Mouse (Mus musculus): ENCODE results near the gene Zfp27. TPM values are rescaled to one million over a fixed set of nuclear protein-coding genes. Genes with fewer than 3 reads are reported as not detected.

The Zfp27 gene
- total and polyA plus RNA-seq, 2 experiments from 2014 or later: 7.9 to 15.7 TPM

DNA sequence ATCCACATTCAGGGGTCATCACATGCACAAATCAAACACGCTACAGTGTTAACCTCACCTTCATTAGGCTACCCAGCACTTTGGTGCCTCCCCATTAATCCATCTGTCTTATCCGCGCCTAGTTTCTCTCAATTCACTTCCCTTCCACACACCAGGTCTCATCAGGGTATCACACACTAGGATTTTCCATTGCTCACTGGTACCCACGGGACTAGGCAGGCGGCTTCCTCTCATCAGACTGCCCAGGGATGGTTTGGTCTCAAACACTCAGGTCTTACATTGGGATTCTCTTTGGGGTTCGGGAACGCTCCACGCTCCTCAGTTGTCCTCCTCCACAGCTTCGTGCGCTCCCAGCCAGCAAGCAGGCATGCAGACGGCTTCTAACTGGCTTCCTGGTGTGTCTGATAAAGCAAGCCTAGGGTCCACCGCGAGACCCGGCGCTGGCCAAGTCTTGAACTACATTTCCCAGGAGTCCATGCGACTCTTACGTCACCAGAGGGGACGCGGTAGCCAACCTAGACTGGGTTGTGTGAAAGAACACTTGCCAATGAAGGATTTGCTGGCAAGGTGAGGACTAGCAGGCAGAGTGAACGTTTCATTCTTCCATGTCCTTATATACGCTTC, 53.0 kb downstream of the Zfp27 start, which contains the start of gene Zfp940:
Gene Zfp940, minus strand, starts transcription at position 451 of the 624 bp plus-strand sequence.
- ATAC-seq (ENCODE audit: low FRiP score): peak; percentile 95
- no peaks in the 10 kb centered on the region for H3K27me3 ChIP-seq (ENCODE audit: insufficient read depth, low read length)
- peak; percentile 96 for DNase-seq (ENCODE audit: low spot score)
- H3K36me3 ChIP-seq (ENCODE audit: insufficient read depth, low read length): peaks cover 3% of the 10 kb centered on the region; the same call in 1 of the 2 replicates
- no peak for TF ChIP-seq CTCF (IDR thresholded peaks at IDR 0.05)
- WGBS: 2% methylated on average over 21 of the region's 21 CpGs
- H3K9me3 ChIP-seq (ENCODE audit: low read length): no peaks in the 10 kb centered on the region
- H3K4me3 ChIP-seq (ENCODE audit: low read depth, low read length): peak within 1 kb of the TSS; percentile 57
- peak within 1 kb of the TSS; percentile 76 for H3K4me2 ChIP-seq (ENCODE audit: low read depth, low read length, poor library complexity, severe bottlenecking)
- H3K27ac ChIP-seq (ENCODE audit: low read depth, low read length): peak within 1 kb of the TSS; percentile 70; the same call in 1 of the 2 replicates
- H3K4me1 ChIP-seq (ENCODE audit: insufficient read depth, low read length): no peaks in the 10 kb centered on the region
- H3K9ac ChIP-seq (replicated peaks; ENCODE audit: low read length, poor library complexity, severe bottlenecking): peak within 1 kb of the TSS; percentile 68

DNA sequence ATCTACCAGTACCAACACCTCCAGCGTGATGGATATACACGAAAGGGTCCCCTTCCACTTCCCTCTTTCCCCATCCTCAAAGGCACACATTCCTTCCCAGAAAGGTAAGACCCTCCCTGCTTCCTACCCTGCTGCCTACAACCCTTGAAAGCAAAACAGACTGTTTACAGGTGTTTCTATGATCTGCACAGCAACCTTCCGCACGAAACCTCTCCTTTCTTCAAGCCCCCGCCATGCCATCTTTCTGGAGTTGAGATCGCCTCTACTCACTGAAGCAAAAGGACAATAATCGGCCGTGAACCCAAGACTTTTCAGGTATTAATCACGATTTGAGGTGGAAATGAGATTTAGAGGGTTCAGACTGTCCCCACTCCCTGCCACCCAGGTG, 53.5 kb downstream of the Zfp27 start:
- WGBS: 53% methylated on average over 9 of the region's 9 CpGs
- TF ChIP-seq CTCF (IDR thresholded peaks at IDR 0.05): no peak
- ATAC-seq (ENCODE audit: low FRiP score) (no peak; the same call in 1 of the 2 replicates), DNase-seq (ENCODE audit: low spot score) (no peak)
- Histone ChIP-seq H3K27me3 (ENCODE audit: insufficient read depth, low read length) (no peaks in the 10 kb centered on the region), H3K9ac (replicated peaks; ENCODE audit: low read length, poor library complexity, severe bottlenecking) (peak overlapping the region; percentile 68), H3K4me1 (ENCODE audit: insufficient read depth, low read length) (no peaks in the 10 kb centered on the region), H3K4me2 (ENCODE audit: low read depth, low read length, poor library complexity, severe bottlenecking) (peak overlapping the region; percentile 76), H3K27ac (ENCODE audit: low read depth, low read length) (0 out of 2 replicates have a peak overlapping the region, but pooled peaks have one; percentile 70), H3K9me3 (ENCODE audit: low read length) (no peaks in the 10 kb centered on the region), H3K36me3 (ENCODE audit: insufficient read depth, low read length) (peaks cover 3% of the 10 kb centered on the region; the same call in 1 of the 2 replicates), H3K4me3 (ENCODE audit: low read depth, low read length) (peak overlapping the region; percentile 57)

DNA sequence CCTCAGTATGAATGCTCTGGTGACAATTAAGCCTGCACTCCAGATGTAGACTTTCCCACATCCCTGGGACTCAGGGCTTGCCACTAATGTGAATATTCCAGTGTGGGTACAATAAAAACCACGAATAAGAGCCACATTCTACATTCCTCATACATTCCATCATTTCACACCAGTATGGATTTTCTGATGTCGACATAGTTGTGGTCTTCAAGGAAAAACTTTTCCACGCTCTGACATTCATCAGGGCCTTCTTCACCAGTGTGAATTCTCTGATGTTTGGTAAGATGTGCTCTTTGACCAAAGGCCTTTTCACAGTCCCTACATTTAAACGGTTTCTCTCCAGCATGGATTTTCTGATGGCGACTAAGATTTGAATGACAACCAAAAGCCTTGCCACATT, 61.8 kb downstream of the Zfp27 start:
- DNase-seq (ENCODE audit: low spot score): no peak
- no peak overlapping the region for H3K4me3 ChIP-seq (ENCODE audit: low read depth, low read length)
- TF ChIP-seq CTCF (IDR thresholded peaks at IDR 0.05): no peak
- no peaks in the 10 kb centered on the region for H3K27me3 ChIP-seq (ENCODE audit: insufficient read depth, low read length)
- peaks cover 32% of the 10 kb centered on the region for H3K36me3 ChIP-seq (ENCODE audit: insufficient read depth, low read length)
- no peak for ATAC-seq (ENCODE audit: low FRiP score)
- 89% methylated on average over 5 of the region's 5 CpGs for WGBS
- no peaks in the 10 kb centered on the region for H3K9me3 ChIP-seq (ENCODE audit: low read length)
- no peaks in the 10 kb centered on the region for H3K4me1 ChIP-seq (ENCODE audit: insufficient read depth, low read length)
- no peak overlapping the region for H3K4me2 ChIP-seq (ENCODE audit: low read depth, low read length, poor library complexity, severe bottlenecking)
- no peak overlapping the region for H3K27ac ChIP-seq (ENCODE audit: low read depth, low read length)
- no peak overlapping the region for H3K9ac ChIP-seq (replicated peaks; ENCODE audit: low read length, poor library complexity, severe bottlenecking)

Small RNA genes within 50 kb of the gene (microRNA-seq; reads per million reads assigned to microRNA genes)
- gene Mir7668 (ENCODE audit: borderline number of aligned reads): not detected

Other genes with a start within 250 kb of the Zfp27 start
- gene Catsperg2, start 179.5 kb downstream of the Zfp27 start, total RNA-seq (2014; rRNA removed): 0.24 and 0.99 TPM in 2 replicates
- gene Catsperg2, start 179.5 kb downstream of the Zfp27 start, polyA plus RNA-seq (2015; fragmentation: Nextera tagmentation; extraction: Ambion mirVana): 0.34 and 0.41 TPM in 2 replicates
- gene Zfp84, start 138.0 kb downstream of the Zfp27 start, total RNA-seq (2014; rRNA removed): 11.8 and 13.9 TPM in 2 replicates
- 5.9 and 6.8 TPM in 2 replicates for gene Zfp84, start 138.0 kb downstream of the Zfp27 start, polyA plus RNA-seq (2015; fragmentation: Nextera tagmentation; extraction: Ambion mirVana)
- gene Zfp30, start 122.6 kb downstream of the Zfp27 start, total RNA-seq (2014; rRNA removed): 11.5 and 12.2 TPM in 2 replicates
- gene Zfp30, start 122.6 kb downstream of the Zfp27 start, polyA plus RNA-seq (2015; fragmentation: Nextera tagmentation; extraction: Ambion mirVana): 12.5 and 13.2 TPM in 2 replicates
- gene Zfp790, start 90.5 kb downstream of the Zfp27 start, total RNA-seq (2014; rRNA removed): 10.7 and 16.3 TPM in 2 replicates
- 11.7 and 11.9 TPM in 2 replicates for gene Zfp790, start 90.5 kb downstream of the Zfp27 start, polyA plus RNA-seq (2015; fragmentation: Nextera tagmentation; extraction: Ambion mirVana)
- 11.7 and 12.3 TPM in 2 replicates for gene Zfp940, start 52.9 kb downstream of the Zfp27 start, total RNA-seq (2014; rRNA removed)
- gene Zfp940, start 52.9 kb downstream of the Zfp27 start, polyA plus RNA-seq (2015; fragmentation: Nextera tagmentation; extraction: Ambion mirVana): 12.7 and 13.1 TPM in 2 replicates
- gene Zfp420, start 46.6 kb downstream of the Zfp27 start, total RNA-seq (2014; rRNA removed): 20.4 and 24.5 TPM in 2 replicates
- 14.7 and 16.2 TPM in 2 replicates for gene Zfp420, start 46.6 kb downstream of the Zfp27 start, polyA plus RNA-seq (2015; fragmentation: Nextera tagmentation; extraction: Ambion mirVana)
- 6.6 and 7.9 TPM in 2 replicates for gene Zfp383, start 1.7 kb upstream of the Zfp27 start, total RNA-seq (2014; rRNA removed)
- gene Zfp383, start 1.7 kb upstream of the Zfp27 start, polyA plus RNA-seq (2015; fragmentation: Nextera tagmentation; extraction: Ambion mirVana): 5.4 and 5.8 TPM in 2 replicates
- 12.8 and 13.3 TPM in 2 replicates for gene Zfp74, start 47.5 kb upstream of the Zfp27 start, total RNA-seq (2014; rRNA removed)
- 15.9 and 17.1 TPM in 2 replicates for gene Zfp74, start 47.5 kb upstream of the Zfp27 start, polyA plus RNA-seq (2015; fragmentation: Nextera tagmentation; extraction: Ambion mirVana)
- 8.2 and 12.6 TPM in 2 replicates for gene Zfp568, start 77.4 kb upstream of the Zfp27 start, total RNA-seq (2014; rRNA removed)
- gene Zfp568, start 77.4 kb upstream of the Zfp27 start, polyA plus RNA-seq (2015; fragmentation: Nextera tagmentation; extraction: Ambion mirVana): 2.0 and 2.5 TPM in 2 replicates
- 13.0 and 16.5 TPM in 2 replicates for gene Zfp14, start 144.8 kb upstream of the Zfp27 start, total RNA-seq (2014; rRNA removed)
- gene Zfp14, start 144.8 kb upstream of the Zfp27 start, polyA plus RNA-seq (2015; fragmentation: Nextera tagmentation; extraction: Ambion mirVana): 5.8 and 8.7 TPM in 2 replicates
- 5.3 and 6.4 TPM in 2 replicates for gene Zfp82, start 166.3 kb upstream of the Zfp27 start, total RNA-seq (2014; rRNA removed)
- 5.4 and 6.4 TPM in 2 replicates for gene Zfp82, start 166.3 kb upstream of the Zfp27 start, polyA plus RNA-seq (2015; fragmentation: Nextera tagmentation; extraction: Ambion mirVana)
- gene Gm26920, start 183.8 kb upstream of the Zfp27 start, total RNA-seq (2014; rRNA removed): not detected in 2 replicates
- 0.63 and 1.3 TPM in 2 replicates for gene Gm26920, start 183.8 kb upstream of the Zfp27 start, polyA plus RNA-seq (2015; fragmentation: Nextera tagmentation; extraction: Ambion mirVana)
- gene Zfp566, start 184.0 kb upstream of the Zfp27 start, total RNA-seq (2014; rRNA removed): 0.93 and 3.8 TPM in 2 replicates
- 16.2 and 18.0 TPM in 2 replicates for gene Zfp566, start 184.0 kb upstream of the Zfp27 start, polyA plus RNA-seq (2015; fragmentation: Nextera tagmentation; extraction: Ambion mirVana)
- 39.4 and 47.4 TPM in 2 replicates for gene Zfp260, start 188.2 kb upstream of the Zfp27 start, total RNA-seq (2014; rRNA removed)
- gene Zfp260, start 188.2 kb upstream of the Zfp27 start, polyA plus RNA-seq (2015; fragmentation: Nextera tagmentation; extraction: Ambion mirVana): 43.6 and 44.4 TPM in 2 replicates
- 23.0 and 24.7 TPM in 2 replicates for gene Zfp382, start 215.4 kb upstream of the Zfp27 start, total RNA-seq (2014; rRNA removed)
- gene Zfp382, start 215.4 kb upstream of the Zfp27 start, polyA plus RNA-seq (2015; fragmentation: Nextera tagmentation; extraction: Ambion mirVana): 14.5 and 14.7 TPM in 2 replicates

Measured in midbrain, postnatal 0 days (tissue).